Mouse (Mus musculus) neural tube, embryonic 10.5 days (tissue): ENCODE measurements around the gene Lars2.

Experiments used
- DNase-seq: peaks from one replicate; pipeline ENCODE4 v3.0.0-alpha.2; 2017; ENCODE audit warnings: low spot score; ENCODE audit errors: extremely low spot score

The Lars2 gene

GRCm38 (mm10) chr9:123475569-123475968 is 108.8 kb downstream of the Lars2 start:
- DNase-seq = no peak

DNA sequence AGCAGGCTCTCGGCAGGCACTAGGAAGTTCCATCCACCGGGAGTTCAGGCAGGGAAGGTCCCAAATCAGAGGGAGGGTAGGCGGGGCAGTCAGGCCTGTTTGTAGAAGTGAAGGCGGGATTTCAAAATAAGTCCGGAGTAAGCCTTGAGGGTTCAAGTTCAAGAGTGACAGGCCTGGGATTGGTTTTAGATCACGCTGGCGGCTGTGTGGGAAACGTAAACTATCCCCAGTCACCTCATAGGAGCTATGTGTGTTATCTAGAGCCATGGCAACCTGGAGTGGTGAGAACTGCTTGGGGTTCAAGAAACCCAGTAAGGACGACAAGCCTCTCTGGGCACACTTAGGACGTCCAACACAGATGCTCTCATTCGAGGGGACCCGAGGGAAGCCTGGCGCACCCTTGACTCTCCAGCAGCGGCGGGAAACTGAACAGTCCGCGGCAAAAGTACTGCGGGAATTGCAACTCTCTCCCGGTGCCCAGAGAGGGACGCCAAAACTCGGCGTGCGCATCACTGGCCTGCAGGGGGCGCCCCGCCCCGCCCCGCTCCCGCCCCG is 111.4 kb downstream of the Lars2 start:
- no peak for DNase-seq

DNA sequence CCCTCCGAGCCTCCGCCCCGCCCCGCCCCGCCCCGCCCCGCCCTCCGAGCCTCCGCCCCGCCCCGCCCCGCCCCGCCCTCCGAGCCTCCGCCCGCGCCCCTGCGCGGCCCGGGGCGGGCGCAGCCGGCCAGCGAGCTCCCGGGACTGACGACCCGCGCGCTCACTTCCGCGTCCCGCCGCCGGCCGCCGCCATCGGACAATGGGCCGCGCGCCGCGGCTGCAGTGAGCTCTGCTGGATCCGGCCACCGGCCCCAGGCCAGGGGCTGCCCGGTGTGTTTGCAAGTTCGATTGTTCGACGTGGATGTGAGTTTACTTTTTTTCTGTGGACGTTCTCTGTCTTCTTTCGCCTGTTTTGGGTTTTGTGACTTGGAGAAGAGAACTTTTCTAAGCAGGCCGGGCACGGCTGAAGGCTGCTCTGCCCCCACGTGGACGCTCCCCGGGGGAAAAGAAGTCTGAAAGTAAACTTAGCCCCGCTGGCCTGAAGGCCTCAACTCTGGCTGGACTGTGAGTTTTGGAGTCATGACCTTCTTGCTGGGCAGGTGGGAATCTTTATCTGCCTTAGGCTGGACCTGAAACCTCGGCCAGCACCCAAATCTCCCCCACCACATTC is 112.0 kb downstream of the Lars2 start, which contains the start of gene Limd1:
Gene Limd1 (plus strand): TSS at position 121 of the 610 bp plus-strand sequence.
- peak; percentile 82 for DNase-seq

- peak; percentile 42 for DNase-seq
Observed at GRCm38 (mm10) chr9:123479196-123479669, 112.5 kb downstream of the Lars2 start.

GRCm38 (mm10) chr9:123479876-123480252 is 113.1 kb downstream of the Lars2 start:
- no peak for DNase-seq

DNA sequence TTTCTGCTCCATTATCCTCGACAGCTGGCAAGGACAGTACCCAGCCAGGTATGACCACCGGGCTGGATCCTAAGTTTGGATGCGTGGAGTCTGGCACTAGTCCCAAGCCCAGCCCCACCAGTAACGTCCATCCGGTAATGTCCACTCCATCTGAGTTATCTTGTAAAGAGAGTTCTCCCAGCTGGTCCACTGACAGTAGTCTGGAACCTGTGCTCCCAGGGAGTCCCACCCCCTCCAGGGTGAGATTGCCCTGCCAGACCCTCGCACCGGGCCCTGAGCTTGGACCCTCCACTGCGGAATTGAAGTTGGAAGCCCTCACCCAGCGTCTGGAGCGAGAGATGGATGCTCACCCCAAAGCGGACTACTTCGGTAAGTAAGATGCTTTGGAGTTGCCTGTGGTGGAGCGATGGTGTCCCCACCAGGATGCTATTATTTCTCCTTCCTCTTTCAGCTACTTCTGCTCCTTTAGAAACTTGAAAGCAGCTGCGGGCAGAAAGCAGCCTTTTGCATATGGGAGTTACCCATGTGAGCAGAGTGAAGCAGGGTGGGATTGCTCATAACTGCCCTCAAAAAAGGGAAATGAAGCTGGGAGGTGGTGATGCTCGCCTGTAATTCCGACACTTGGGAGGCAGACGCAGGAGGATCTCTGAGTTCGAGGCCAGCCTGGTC is 113.7 kb downstream of the Lars2 start:
- DNase-seq = no peak

DNA sequence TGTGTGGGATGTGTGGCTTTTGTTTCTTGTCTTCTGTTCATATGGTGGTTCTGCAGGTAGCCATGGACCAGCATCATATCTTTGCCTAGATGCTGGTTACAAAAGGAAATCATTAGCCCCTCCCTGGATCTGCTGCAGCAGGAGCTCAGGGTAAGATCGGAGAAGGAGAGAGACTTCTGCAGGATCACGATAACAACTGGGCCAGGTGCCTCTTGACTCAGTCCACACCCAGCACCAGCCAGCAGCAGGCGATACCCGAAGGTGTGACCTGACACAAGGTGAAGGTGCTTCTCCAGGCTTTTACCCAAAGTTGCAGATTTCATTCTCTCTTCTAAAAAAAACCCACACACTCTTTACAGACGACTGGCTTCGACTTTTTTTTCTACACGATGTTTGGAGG is 114.4 kb downstream of the Lars2 start:
- DNase-seq = no peak

GRCm38 (mm10) chr9:123483598-123483997 is 116.9 kb downstream of the Lars2 start:
- DNase-seq = no peak

DNA sequence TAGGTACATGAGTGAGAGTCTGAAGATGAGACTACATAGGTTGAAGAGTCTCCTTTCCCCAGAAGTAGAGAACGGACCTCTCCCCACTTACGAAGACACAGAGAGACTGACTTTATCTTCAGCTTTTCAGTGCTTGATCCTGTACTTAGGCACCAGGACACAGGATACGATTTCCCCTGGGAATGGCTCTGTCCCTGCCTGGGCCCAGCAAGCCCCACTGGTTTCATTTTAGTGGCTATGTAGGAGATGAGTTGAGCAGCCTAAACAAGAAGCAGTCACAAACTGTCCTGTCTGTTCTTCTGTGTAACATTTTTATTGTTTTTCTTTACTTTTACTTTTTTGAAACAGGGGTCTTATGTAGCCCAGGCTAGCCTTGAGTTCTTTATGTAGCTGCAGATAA is 118.1 kb downstream of the Lars2 start:
- no peak for DNase-seq

DNA sequence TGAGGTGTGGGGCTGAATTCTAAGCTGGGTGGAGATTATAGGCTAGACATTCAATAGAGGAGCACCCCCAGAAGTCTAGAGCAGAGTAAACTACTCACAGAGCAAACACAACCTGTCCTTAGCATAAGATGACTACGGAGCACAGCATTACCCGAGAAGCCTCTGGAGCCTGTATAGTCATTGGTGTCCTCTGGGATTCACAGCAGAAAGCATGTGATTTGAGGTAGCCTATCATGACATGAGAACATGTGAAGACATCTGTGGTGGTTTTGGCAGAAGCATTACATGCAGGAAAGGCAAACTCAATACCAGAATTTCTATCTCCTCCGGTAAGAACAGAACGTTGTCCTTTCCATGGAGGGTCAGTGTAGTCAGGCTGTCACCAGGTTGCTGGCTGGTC is 118.8 kb downstream of the Lars2 start:
- no peak for DNase-seq

GRCm38 (mm10) chr9:123486635-123487034 is 119.9 kb downstream of the Lars2 start:
- no peak for DNase-seq

DNA sequence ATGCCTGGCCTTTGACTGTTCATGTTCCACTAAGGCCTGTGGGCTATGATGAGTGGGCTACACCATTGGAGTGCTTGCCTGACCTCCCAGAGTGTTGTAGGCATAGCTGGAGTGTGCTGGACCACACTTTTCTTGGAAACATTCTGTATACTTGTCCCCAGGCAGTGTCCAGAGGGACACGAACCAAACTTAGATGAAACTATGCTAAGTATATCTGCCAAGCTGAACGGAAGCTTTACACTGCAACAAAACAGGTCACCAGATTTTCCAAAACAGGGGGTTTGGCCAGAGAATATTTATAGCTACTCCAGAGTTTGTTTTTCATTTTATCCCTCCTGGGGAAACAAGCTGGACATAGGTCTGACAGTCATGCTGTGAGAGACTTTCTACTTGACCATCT is 122.3 kb downstream of the Lars2 start:
- no peak for DNase-seq

- DNase-seq = no peak
Observed at GRCm38 (mm10) chr9:123489727-123490343, 123.1 kb downstream of the Lars2 start.

- no peak for DNase-seq
Observed at GRCm38 (mm10) chr9:123490930-123491329, 124.2 kb downstream of the Lars2 start.

GRCm38 (mm10) chr9:123491917-123492585 is 125.3 kb downstream of the Lars2 start:
- DNase-seq = no peak

DNA sequence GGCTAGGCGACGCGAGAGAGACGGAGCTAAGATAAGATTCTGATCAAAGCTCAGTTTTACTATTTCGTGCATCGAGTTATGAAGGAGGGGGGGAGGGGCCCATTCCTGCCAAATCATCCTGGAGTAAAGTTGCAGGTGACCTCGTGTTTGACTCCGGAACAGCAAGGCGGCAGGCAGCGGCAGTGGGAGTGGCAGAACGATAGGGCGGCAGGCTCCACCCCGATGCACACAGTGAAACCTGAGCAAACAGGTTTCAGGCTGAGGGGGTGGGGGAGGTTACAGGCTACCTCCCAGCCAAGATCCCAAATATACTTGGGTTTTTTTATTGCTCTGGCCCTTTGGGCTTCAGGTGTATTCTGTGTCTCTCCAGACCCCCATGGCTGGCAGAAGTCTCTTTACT is 129.9 kb downstream of the Lars2 start:
- DNase-seq = no peak

DNA sequence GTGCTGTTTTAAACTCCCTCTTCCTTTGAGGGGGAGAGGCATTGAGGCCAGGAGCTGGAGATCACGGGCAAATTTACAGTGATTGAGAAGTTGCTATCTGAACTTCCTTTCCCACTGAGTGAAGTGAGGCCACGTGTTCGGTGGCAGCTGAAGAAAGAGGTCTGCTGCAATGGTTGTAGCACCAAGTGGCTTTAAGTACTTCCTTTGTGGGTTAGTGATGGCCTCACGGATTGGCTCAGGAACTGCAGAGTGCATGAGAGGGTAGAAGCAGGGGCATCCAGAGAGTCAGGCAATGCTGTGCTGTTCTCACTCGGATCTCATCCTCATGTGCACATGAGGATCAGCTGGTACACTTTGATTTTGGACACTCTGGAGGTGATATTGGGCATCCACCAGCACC is 131.2 kb downstream of the Lars2 start:
- no peak for DNase-seq

GRCm38 (mm10) chr9:123500480-123500879 is 133.8 kb downstream of the Lars2 start:
- DNase-seq = no peak

GRCm38 (mm10) chr9:123503171-123503834 is 136.6 kb downstream of the Lars2 start:
- no peak for DNase-seq

DNA sequence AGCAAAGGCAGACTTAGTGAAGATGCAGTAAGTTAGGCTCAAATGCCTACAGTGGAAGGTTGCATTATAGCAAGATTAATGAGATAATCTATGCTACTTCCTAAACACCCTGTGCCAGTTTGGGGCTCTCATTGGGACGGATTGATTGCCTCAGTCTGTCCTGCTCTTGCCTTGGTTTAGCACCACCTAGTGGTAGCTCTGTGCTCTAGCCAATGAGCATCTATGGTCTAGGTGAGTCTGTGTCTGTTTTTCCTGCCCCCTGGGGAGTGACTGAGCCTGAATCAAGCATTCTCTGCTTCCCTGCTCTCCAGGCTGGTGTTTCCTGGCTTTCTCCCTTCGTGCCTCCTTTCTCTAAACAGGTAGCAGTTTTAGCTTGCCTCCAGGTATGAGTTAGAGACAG is 137.6 kb downstream of the Lars2 start:
- peak; percentile 39 for DNase-seq

GRCm38 (mm10) chr9:123505598-123505997 is 138.9 kb downstream of the Lars2 start:
- no peak for DNase-seq
